Mouse (Mus musculus): ENCODE measurements at regions not wholly inside any gene's neighbourhood (a gene's known extent, or its start where the extent isn't known, plus 50 kb on each side); places are given as distances from the start of the nearest gene placed in this dataset.

GRCm38 (mm10) chr16:29815632-29816337, 236.7 kb downstream of the Opa1 start:
- no peak for TF ChIP-seq POLR2A (IDR thresholded peaks at IDR 0.05; ENCODE audit: borderline replicate concordance, extremely low read depth, insufficient read depth, insufficient read length, poor library complexity, severe bottlenecking)
- TF ChIP-seq CTCF (IDR thresholded peaks at IDR 0.05; ENCODE audit: borderline replicate concordance, extremely low read depth, insufficient read depth, insufficient read length): no peak

Measured in brain, embryonic 14.5 days (tissue).